Mouse (Mus musculus) intestine, embryonic 15.5 days (tissue): ENCODE results near the gene Wdr66. TPM values are rescaled to one million over a fixed set of nuclear protein-coding genes. Genes with fewer than 3 reads are reported as not detected.

Experiments used
- ATAC-seq: fragments of 200-750 bp; cut with Nextera tagmentation; 2 replicates; pipeline ENCODE4 v1.8.0; 2017; ENCODE audit warnings: moderate TSS enrichment, moderate library complexity
- H3K27ac ChIP-seq: fragments of 300-500 bp; sonication (generic); 2 replicates; pipeline ENCODE4 v1.5.1; 2015; ENCODE audit warnings: mild to moderate bottlenecking, inconsistent platforms
- H3K27me3 ChIP-seq: fragments of 300-500 bp; sonication (generic); replicated peaks from 2 replicates; pipeline ENCODE4 v1.6.1; 2015; ENCODE audit warnings: inconsistent platforms
- H3K36me3 ChIP-seq: fragments of 300-500 bp; sonication (generic); 2 replicates; pipeline ENCODE4 v1.6.1; 2015; ENCODE audit warnings: inconsistent platforms
- H3K4me1 ChIP-seq: fragments of 300-500 bp; sonication (generic); replicated peaks from 2 replicates; pipeline ENCODE4 v1.6.1; 2015; ENCODE audit warnings: inconsistent platforms
- H3K4me2 ChIP-seq: fragments of 300-500 bp; sonication (generic); replicated peaks from 2 replicates; pipeline ENCODE4 v1.6.1; 2015; ENCODE audit warnings: mild to moderate bottlenecking, inconsistent platforms
- H3K4me3 ChIP-seq: fragments of 300-500 bp; sonication (generic); replicated peaks from 2 replicates; pipeline ENCODE4 v1.5.1; 2015; ENCODE audit warnings: inconsistent platforms
- H3K9ac ChIP-seq: fragments of 300-500 bp; sonication (generic); 2 replicates; pipeline ENCODE4 v1.6.1; 2015; ENCODE audit warnings: inconsistent platforms
- H3K9me3 ChIP-seq: fragments of 300-500 bp; sonication (generic); 2 replicates; pipeline ENCODE4 v1.6.1; 2016; ENCODE audit warnings: inconsistent platforms
- WGBS: fragments of 180-500 bp; shearing (Covaris S2); methylation state at CpG from one replicate; pipeline ENCODE4 v1.1.7; 2015; 5-methylcytosine and 5-hydroxymethylcytosine counted together
- polyA plus RNA-seq: library from polyadenylated mRNA; unstranded; fragments of >200 nt; fragmentation: Nextera tagmentation; extraction: Ambion mirVana; gene quantifications from 2 replicates; pipeline ENCODE4 v1.2.1, GENCODE M21; 2015

The Wdr66 gene
- polyA plus RNA-seq, 1 experiment from 2014 or later = 0.79 TPM

- Histone ChIP-seq H3K9ac (no peak overlapping the region), H3K9me3 (no peaks in the 10 kb centered on the region), H3K36me3 (no peaks in the 10 kb centered on the region), H3K27ac (no peak overlapping the region), H3K27me3 (no peaks in the 10 kb centered on the region), H3K4me3 (no peak overlapping the region), H3K4me1 (no peaks in the 10 kb centered on the region; the same call in 1 of the 2 replicates), H3K4me2 (no peak overlapping the region)
- 67% methylated on average over 8 of the region's 8 CpGs for WGBS
- ATAC-seq = no peak
Measured at GRCm38 (mm10) chr5:123300496-123301034, 48.7 kb downstream of the Wdr66 start.

- H3K27ac ChIP-seq = no peak overlapping the region
- 72% methylated on average over 20 of the region's 20 CpGs for WGBS
- ATAC-seq = no peak
- no peak overlapping the region for H3K4me2 ChIP-seq
- H3K9ac ChIP-seq = no peak overlapping the region
- H3K9me3 ChIP-seq = no peaks in the 10 kb centered on the region
- no peaks in the 10 kb centered on the region for H3K27me3 ChIP-seq
- no peaks in the 10 kb centered on the region for H3K36me3 ChIP-seq
- no peaks in the 10 kb centered on the region; the same call in 1 of the 2 replicates for H3K4me1 ChIP-seq
- no peak overlapping the region for H3K4me3 ChIP-seq
Measured at GRCm38 (mm10) chr5:123301780-123302521, 50.0 kb downstream of the Wdr66 start.

- peaks cover 6% of the 10 kb centered on the region; the same call in 1 of the 2 replicates for H3K4me1 ChIP-seq
- no peaks in the 10 kb centered on the region for H3K9me3 ChIP-seq
- H3K27me3 ChIP-seq = no peaks in the 10 kb centered on the region
- H3K36me3 ChIP-seq = no peaks in the 10 kb centered on the region
- no peak for ATAC-seq
- 72% methylated on average over 18 of the region's 18 CpGs for WGBS
- H3K9ac ChIP-seq = no peak overlapping the region
- H3K4me3 ChIP-seq = no peak overlapping the region
- no peak overlapping the region for H3K4me2 ChIP-seq
- no peak overlapping the region for H3K27ac ChIP-seq
Measured at GRCm38 (mm10) chr5:123307630-123308282, 55.9 kb downstream of the Wdr66 start.

GRCm38 (mm10) chr5:123309816-123310215 is 57.9 kb downstream of the Wdr66 start:
- peak; percentile 41 for ATAC-seq

GRCm38 (mm10) chr5:123310221-123310620 is 58.3 kb downstream of the Wdr66 start:
- Histone ChIP-seq H3K9me3 (no peaks in the 10 kb centered on the region), H3K4me3 (no peak overlapping the region), H3K9ac (no peak overlapping the region), H3K27ac (peak overlapping the region; percentile 25; the same call in 1 of the 2 replicates), H3K4me1 (peaks cover 6% of the 10 kb centered on the region; the same call in 1 of the 2 replicates), H3K4me2 (0 out of 2 replicates have a peak overlapping the region, but pooled peaks have one; percentile 6), H3K27me3 (no peaks in the 10 kb centered on the region), H3K36me3 (no peaks in the 10 kb centered on the region)
- ATAC-seq = peak; percentile 12; the same call in 1 of the 2 replicates
- 48% methylated on average over 7 of the region's 7 CpGs for WGBS

More at GRCm38 (mm10) chr5:123309816-123310215, 57.9 kb downstream of the Wdr66 start:
- Histone ChIP-seq H3K36me3 (no peaks in the 10 kb centered on the region), H3K27me3 (no peaks in the 10 kb centered on the region), H3K27ac (peak overlapping the region; percentile 25; the same call in 1 of the 2 replicates), H3K4me1 (peaks cover 6% of the 10 kb centered on the region; the same call in 1 of the 2 replicates), H3K4me3 (no peak overlapping the region), H3K9me3 (no peaks in the 10 kb centered on the region), H3K4me2 (peak overlapping the region; percentile 6; the same call in 1 of the 2 replicates), H3K9ac (no peak overlapping the region)
- 25% methylated on average over 10 of the region's 10 CpGs for WGBS

- H3K9ac ChIP-seq = no peak overlapping the region
- ATAC-seq = no peak
- no peaks in the 10 kb centered on the region for H3K9me3 ChIP-seq
- H3K36me3 ChIP-seq = no peaks in the 10 kb centered on the region
- 50% methylated on average over 12 of the region's 12 CpGs for WGBS
- H3K4me1 ChIP-seq = peaks cover 6% of the 10 kb centered on the region; the same call in 1 of the 2 replicates
- no peak overlapping the region for H3K4me3 ChIP-seq
- H3K27ac ChIP-seq = no peak overlapping the region
- no peak overlapping the region for H3K4me2 ChIP-seq
- H3K27me3 ChIP-seq = no peaks in the 10 kb centered on the region
Measured at GRCm38 (mm10) chr5:123313058-123313630, 61.2 kb downstream of the Wdr66 start.

- 39% methylated on average over 11 of the region's 11 CpGs for WGBS
- no peaks in the 10 kb centered on the region for H3K27me3 ChIP-seq
- ATAC-seq = no peak
Measured at GRCm38 (mm10) chr5:123313851-123314380, 62.0 kb downstream of the Wdr66 start.

GRCm38 (mm10) chr5:123315219-123315866 is 63.4 kb downstream of the Wdr66 start:
- Histone ChIP-seq H3K9ac (no peak overlapping the region), H3K27ac (no peak overlapping the region), H3K4me3 (no peak overlapping the region), H3K4me1 (no peaks in the 10 kb centered on the region), H3K36me3 (no peaks in the 10 kb centered on the region), H3K27me3 (no peaks in the 10 kb centered on the region), H3K9me3 (no peaks in the 10 kb centered on the region), H3K4me2 (no peak overlapping the region)
- ATAC-seq = no peak
- 44% methylated on average over 10 of the region's 10 CpGs for WGBS

More at GRCm38 (mm10) chr5:123313851-123314380, 62.0 kb downstream of the Wdr66 start:
- peaks cover 6% of the 10 kb centered on the region; the same call in 1 of the 2 replicates for H3K4me1 ChIP-seq
- no peak overlapping the region; the same call in 1 of the 2 replicates for H3K27ac ChIP-seq
- no peaks in the 10 kb centered on the region for H3K36me3 ChIP-seq
- no peak overlapping the region for H3K9ac ChIP-seq
- H3K4me2 ChIP-seq = no peak overlapping the region
- no peak overlapping the region for H3K4me3 ChIP-seq
- H3K9me3 ChIP-seq = no peaks in the 10 kb centered on the region

GRCm38 (mm10) chr5:123317992-123318391 is 66.1 kb downstream of the Wdr66 start:
- H3K27me3 ChIP-seq = no peaks in the 10 kb centered on the region
- 9% methylated on average over 6 of the region's 6 CpGs for WGBS

GRCm38 (mm10) chr5:123320136-123320535 is 68.2 kb downstream of the Wdr66 start:
- H3K4me1 ChIP-seq = 0 out of 2 replicates have a peak, but pooled peaks cover 3% of the 10 kb centered on the region
- H3K4me3 ChIP-seq = no peak overlapping the region
- no peaks in the 10 kb centered on the region for H3K9me3 ChIP-seq
- 96% methylated on average over 3 of the region's 3 CpGs for WGBS
- H3K27me3 ChIP-seq = no peaks in the 10 kb centered on the region
- no peaks in the 10 kb centered on the region for H3K36me3 ChIP-seq
- H3K4me2 ChIP-seq = no peak overlapping the region
- no peak overlapping the region for H3K27ac ChIP-seq
- H3K9ac ChIP-seq = no peak overlapping the region
- ATAC-seq = no peak

More at GRCm38 (mm10) chr5:123317992-123318391, 66.1 kb downstream of the Wdr66 start:
- H3K4me1 ChIP-seq = no peaks in the 10 kb centered on the region
- no peaks in the 10 kb centered on the region for H3K36me3 ChIP-seq
- no peak for ATAC-seq
- no peak overlapping the region for H3K27ac ChIP-seq
- no peaks in the 10 kb centered on the region for H3K9me3 ChIP-seq
- peak overlapping the region; percentile 31 for H3K4me3 ChIP-seq
- H3K4me2 ChIP-seq = peak overlapping the region; percentile 58
- H3K9ac ChIP-seq = peak overlapping the region; percentile 30; the same call in 1 of the 2 replicates

- Histone ChIP-seq H3K27ac (no peak overlapping the region), H3K4me3 (no peak overlapping the region), H3K4me1 (0 out of 2 replicates have a peak, but pooled peaks cover 7% of the 10 kb centered on the region), H3K36me3 (no peaks in the 10 kb centered on the region), H3K9me3 (no peaks in the 10 kb centered on the region), H3K4me2 (no peak overlapping the region), H3K9ac (no peak overlapping the region), H3K27me3 (no peaks in the 10 kb centered on the region)
- WGBS = 44% methylated on average over 15 of the region's 15 CpGs
- no peak for ATAC-seq
Measured at GRCm38 (mm10) chr5:123324242-123324641, 72.3 kb downstream of the Wdr66 start.
